Mouse (Mus musculus): ENCODE results near the gene Snx32. TPM values are rescaled to one million over a fixed set of nuclear protein-coding genes. Genes with fewer than 3 reads are reported as not detected.

Snx32 gene
- total RNA-seq (2021): 10 to 100 TPM; 11.1 to 12.1 TPM
- long read RNA-seq, experiment 1, transcript Snx32-201 (13 exons, 1,703 nt): major isoform, 9 of 19 reads
- long read RNA-seq, experiment 1, partial matches to known transcripts: 0 of 19 reads
- long read RNA-seq, experiment 1, other reads (novel, unspliced or antisense): 10 of 19 reads
- long read RNA-seq, experiment 2, partial matches to known transcripts: 4 of 16 reads
- long read RNA-seq, experiment 2, other reads (novel, unspliced or antisense): 7 of 16 reads

DNA sequence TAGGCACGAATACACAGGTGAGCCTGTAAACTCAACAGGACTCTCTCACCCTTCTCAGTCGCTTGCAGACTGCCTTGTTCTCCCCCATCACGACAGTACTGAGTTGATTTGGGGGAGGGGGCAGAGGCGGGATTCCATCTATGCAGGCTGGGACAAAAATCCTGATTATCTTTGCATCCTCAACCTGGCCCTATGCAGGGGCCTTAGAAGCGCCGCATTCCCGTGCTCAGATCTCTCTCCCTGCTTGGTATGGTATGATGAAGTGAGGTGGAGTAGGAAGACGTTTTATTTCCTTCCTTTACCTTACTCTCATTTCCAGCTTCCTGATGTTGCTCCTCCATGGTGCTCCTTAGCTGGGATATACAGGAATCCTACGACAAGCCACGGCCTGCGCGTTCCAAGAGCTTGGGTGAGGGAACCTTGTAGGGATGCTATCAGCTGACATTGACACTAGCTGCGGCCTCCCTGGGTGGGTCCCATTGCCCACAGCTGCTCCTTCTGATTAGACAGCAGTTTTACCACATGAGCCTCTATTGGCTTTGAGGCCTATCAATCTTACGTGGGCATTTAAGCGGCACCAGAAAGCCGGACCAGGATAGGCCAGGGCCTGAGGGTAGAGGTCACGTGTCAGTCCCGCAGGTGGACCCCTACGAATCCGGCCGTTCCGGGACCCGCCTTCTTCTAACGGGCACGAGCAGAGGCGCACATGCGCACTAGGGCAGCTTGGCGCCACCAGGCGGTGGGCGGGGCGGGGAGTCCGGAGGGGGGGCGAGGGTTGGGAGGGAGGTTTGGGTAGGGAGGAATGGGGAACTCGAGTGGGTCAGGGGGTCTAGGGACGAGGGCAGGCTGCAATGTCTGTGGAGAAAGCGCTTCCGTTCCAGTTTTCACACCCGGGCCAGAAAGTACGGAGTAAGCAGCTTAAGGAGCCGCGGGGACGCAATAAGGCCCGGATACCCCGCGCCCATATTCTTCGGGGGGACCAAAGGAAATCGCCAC, at the start of gene Snx32:
Gene Snx32, minus strand, starts transcription at position 508 of the 996 bp plus-strand sequence.
- peak; percentile 98 for DNase-seq

- DNase-seq: no peak
Observed at GRCm38 (mm10) chr19:5559631-5560456, 49.5 kb upstream of the Snx32 start.

- DNase-seq: no peak
Observed at GRCm38 (mm10) chr19:5559229-5559628, 48.9 kb upstream of the Snx32 start.

GRCm38 (mm10) chr19:5558770-5559169, 48.4 kb upstream of the Snx32 start:
- DNase-seq: no peak

DNA sequence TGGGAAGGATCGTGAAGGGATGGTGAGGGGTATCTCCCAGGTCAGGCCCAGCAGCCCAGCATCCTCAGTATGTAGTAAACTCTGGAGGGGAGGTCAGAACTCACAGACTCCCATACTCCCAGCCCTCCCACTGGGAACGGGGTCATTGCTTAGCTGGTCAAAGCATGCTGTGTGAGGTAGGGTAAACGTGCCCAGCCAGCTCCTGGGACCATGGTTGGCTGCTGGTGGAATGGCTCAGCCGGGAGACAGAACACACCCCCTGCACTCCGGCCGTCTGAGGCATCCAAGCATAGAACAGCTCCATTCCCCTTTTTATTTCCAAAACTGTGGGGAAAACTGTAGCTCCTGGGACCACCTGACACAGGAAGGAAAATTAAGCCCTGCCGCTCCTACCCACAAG, 47.8 kb upstream of the Snx32 start:
- no peak for DNase-seq

GRCm38 (mm10) chr19:5554212-5554611, 43.9 kb upstream of the Snx32 start:
- no peak for DNase-seq

GRCm38 (mm10) chr19:5553802-5554201, 43.5 kb upstream of the Snx32 start:
- DNase-seq: no peak

- no peak for DNase-seq
Observed at GRCm38 (mm10) chr19:5547471-5548056, 37.2 kb upstream of the Snx32 start.

DNA sequence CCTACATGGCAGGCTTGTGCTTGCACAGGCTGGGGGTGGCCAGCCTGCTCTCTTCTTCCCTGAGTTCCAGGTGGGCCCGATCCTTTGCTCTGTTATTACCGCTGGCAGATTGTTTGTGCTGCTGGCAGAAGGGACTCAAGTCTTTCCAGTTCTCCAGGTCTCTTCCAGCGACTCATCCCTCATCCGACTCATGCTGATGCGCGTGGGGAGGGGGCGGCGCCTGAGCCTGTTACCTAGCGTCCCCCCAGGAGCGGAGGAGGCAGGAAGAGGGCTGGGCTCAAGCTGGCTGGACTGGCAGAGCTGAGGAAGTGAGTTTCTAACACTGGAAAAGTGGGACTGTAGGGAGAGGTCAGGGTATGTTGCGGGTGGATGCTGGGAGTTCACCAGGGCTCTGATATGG, 33.7 kb upstream of the Snx32 start:
- DNase-seq: no peak

DNA sequence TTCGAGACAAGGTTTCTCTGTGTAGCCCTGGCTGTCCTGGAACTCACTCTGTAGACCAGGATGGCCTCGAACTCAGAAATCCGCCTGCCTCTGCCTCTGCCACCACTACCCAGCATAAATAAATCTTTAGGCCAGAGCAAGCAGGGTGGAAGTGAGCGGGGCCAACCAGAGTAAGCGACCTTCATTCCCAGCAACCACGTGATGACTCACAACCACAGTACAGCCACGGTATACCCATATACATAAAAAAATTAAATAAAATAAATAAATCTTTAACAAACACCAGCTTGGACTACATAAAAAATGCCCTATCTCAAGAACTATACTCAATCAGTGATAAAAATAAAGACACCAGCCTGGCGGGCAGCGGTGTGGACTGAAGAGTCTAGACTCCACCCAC, 33.0 kb upstream of the Snx32 start:
- no peak for DNase-seq

- DNase-seq: no peak
Observed at GRCm38 (mm10) chr19:5538786-5539185, 28.4 kb upstream of the Snx32 start.

- DNase-seq: no peak
Observed at GRCm38 (mm10) chr19:5532520-5532919, 22.2 kb upstream of the Snx32 start.

DNA sequence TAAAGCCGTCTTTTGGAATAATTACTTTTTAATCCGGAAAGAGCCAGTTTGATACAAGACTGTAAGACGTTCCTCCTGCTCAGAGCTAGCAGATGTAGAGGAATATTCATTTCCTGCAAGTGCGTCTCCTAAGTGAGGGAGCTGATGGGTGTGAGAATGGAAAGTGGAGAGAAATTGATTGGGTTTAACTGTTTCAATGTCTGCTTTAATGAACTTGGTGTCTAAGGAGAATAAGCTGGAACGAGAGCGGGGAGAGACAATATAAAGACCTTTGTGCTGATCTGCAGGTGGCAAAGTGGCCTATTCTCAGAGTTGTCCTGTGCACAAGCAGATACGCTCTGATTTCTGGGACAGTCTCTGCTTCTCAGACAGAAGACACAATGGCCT, 19.8 kb upstream of the Snx32 start:
- DNase-seq: no peak

DNA sequence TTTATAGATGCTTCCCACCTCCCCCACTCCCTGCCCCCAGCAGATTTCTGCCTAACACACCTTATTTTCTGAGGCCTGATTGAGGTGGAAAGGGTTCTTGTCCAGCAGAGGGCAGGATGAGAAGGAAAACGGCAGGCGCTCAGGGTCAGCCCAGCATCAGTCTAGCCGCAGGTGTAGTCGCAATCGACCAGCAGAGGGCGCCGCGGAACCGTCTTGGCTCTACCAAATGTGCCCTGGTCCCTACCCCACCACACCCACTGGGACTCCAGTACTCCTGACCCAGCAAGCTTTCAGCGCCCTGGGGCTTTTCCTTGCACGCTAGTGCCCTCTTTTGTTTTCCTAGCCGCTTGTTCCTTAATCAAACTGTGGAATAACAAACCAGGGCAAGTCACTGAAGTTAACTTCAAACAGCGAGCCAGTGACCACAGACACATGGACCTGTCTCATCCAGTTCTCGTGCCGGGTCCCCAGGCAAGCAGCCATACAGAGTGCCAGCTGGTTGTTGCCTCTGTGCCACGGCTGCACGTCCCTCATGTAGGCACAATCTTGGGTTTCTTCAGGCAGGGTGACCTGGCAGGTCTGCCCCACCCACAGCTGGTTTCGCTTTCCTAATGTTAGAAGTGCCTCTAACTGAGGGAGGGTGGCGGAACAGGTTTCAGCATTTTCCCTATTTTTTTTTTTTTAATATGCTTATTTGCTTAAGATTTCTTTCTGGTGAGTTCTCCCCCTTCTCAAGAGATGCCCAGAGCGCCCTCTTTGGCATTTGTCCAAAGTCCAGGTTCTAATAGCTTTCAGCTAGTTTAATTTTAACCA, 19.2 kb upstream of the Snx32 start:
- peak; percentile 98 for DNase-seq

DNA sequence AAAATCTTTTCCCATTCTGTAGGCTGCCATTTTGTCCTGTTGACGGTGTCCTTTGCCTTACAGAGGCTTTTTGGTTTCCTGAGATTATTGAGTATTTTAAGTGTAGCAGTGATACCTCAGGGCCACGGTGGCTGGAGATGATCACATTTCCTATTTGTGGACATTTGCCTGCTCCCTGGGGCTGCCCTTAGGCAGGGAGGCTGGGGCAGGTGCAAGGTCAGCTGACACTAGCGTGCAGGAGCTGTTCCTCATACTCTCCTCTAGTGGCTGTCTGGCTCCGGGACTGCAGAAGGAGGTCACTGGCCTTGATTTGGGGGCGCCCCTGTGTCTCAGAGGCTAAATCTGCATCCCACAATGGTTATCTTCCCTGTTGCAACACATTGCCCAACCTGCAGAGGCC, 14.9 kb upstream of the Snx32 start:
- DNase-seq: no peak

DNA sequence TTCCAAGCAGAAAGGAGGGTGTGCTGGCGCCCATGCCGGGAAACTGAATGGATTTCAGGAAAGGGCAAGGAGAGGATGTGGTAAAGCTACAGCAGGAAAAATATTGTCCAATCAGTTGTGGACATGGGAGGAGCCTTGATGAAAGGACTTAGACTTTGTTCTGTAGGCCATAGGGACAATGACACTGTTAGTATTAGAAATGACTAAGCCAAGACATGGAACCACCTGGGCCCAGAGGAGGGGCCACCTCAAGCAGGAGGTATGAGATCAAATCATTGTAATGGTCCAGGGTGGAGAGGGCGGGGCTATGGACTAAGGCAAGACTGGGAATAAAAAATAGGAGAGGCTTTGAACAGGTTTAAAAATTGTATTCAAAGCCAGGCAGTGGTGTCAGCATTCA, 8.4 kb upstream of the Snx32 start:
- no peak for DNase-seq

- peak; percentile 40 to 50 for DNase-seq
Observed at GRCm38 (mm10) chr19:5516906-5517505, 6.7 kb upstream of the Snx32 start.

- no peak for DNase-seq
Observed at GRCm38 (mm10) chr19:5515840-5516777, 5.8 kb upstream of the Snx32 start.

DNA sequence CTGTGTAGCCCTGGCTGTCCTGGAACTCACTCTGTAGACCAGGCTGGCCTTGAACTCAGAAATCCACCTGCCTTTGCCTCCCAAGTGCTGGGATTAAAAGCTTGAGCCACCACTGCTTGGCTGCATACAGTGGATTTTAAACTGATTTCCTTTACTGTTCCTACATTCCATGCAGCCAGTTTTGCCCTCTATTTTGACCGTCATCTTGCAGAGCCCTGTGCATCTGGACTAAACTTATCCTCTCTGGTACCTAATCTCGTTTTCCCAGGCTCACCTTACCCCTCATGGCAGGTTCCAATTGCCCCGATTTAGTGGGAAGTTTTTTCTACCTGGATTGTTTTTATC, 2.6 kb upstream of the Snx32 start:
- DNase-seq: no peak

All from adrenal gland, postnatal 36 days (tissue).